Mouse (Mus musculus) spleen, adult 18-20 months (tissue): ENCODE data around the gene Rnh1.

Experiments used
- DNase-seq, 2 experiments: peaks; one replicate each; pipeline ENCODE4 v3.0.0; 2022; ENCODE audit warnings: mixed read lengths in 2 of 2

Rnh1 gene

DNA sequence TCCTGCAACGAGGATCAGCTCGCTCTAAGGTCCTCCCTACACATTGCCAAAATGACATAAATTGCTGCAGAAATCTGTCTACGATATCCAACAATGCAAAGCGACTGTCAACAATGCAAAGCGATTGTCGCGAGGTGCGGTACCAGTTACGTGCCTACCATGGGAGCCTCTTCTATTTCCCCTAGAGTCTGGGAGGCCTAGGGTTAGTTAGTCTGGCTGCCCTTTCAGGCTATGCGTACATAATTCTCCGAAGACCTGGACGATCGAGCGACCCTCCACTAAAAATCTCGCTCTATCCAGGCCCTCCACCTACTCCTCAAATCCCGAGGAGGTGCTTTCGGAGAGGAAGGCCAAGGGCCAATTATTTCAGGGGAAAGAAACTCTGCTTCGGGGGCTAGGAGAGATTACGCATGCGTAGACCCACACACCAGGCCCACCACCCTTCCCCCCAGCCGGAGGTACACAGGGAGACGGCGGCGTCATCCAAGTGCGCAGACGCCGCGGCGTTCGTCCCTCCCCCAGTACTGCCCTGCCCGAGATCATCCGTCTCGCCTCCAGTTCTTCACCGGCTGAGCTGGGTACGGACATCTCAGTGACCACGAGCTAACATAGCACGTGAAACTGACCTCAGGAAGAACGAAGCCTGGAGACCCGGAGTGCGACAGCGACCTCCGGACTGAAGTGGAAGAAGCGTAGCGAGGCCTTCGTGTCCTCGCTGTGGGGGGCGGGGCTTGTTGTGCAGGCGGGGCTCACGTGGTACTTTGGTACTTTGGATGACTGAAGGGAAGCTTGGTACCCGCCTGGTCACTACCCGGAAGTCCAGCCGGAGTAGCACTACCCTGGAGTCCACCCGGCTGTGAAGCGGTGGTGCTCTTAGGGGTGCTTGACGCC lies at the start of gene Rnh1:
Gene Rnh1, minus strand, starts transcription at position 742 of the 891 bp plus-strand sequence.
- peak; percentile 80 to 89 for DNase-seq

DNA sequence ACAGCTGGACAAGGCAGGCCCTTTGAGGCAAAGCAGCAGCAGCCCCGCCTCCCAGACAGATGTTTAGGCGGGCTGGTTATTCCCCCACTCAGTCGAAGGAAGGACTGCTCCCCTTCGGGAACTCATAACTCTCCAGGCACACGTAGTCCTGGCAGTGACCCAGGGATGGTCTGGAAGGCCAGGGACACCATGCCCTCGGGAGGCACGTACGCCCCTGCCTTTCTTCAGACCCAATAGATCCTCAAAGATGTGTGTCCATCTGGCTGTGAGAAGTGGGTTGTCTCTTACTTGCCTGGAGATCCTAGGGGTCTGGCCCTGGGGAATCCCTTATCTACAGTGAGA lies 49.4 kb upstream of the Rnh1 start:
- no peak for DNase-seq

DNA sequence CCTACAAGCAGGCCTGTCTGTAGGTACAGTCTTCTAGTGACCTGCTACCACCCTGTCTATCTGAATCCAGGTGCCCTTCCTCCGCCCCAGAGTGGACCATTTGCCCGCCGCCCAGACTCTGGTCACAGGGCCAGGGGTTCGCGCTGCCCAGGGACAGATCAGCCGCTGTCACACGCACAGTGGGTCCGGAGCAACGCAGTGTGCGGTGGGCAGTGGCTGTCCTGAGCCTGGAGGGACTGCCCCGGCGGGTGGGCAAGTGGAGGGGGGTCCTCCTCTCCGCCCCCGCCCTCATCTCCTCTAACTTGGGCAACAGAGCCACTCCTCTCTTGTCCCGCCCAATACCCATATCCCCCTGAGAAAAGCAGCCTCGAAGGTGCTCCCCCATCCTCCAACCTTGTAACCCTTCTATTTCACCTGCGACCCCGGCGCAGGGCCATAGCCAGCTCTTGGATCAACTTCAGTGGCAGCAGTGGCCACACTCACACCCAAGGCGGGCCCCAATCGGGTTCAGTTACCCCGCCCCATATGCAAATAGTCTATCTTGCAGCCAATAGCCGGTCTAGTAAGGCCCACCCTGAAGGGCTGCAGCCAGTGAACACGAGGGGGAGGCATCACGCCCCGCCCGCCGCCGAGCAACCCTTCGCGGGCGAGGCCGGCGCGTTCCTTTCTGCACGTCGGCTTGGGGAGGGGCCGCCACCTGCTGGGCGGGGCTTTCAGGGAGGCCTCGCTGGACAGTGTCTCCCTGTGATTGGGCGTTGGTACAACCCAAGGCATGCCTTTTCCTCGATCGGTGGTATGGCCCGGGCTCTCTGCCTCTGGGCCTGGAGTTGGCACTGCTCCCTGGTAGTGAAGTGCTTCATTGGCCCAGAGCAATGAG lies 48.8 kb upstream of the Rnh1 start:
- DNase-seq, result peak; percentile 84 to 85

DNA sequence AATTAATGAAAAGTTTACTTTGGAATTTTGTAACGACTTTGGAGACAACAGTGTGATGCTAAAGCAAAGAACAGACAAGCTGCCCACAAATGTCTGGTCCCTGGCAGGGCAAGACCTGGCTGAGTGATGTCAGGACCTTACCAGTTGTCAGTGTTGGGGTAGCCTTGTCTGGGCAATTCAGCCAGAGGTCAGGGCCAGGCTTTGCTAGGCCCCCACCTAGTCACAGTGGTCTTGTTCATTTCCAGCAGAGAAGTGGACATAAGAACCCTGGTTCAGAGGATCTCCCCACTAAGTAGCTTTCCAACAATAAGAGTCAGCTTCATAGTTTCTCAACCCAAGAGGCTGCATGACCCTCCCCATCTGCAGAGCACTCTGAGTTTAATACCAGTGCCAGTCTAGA lies 47.7 kb upstream of the Rnh1 start:
- DNase-seq, result no peak

DNA sequence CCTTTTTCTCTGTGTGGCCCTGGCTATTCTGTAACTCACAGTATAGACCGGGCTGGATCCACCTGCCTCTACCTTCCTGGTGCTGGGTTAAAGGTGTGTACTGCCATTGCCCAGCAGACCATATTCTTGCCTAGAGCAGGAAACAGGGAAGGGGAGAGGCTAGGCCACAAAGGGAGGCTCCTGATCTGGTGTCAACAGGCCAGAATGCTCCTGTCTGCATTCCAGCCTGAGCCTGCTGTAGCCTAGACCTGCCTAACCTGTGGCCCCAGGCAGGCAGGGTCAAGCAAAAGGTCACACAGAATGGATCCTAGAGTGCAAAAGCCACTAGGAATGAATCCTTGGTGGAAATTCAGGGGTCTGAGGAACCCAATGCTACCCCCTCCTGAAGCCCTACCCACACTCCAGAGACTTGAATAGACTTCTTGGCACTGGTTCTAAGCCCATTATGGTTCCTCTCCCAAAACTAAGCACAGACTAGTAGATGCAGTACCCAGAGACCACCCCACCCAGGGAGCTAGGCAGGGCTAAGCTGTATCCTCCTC lies 47.0 kb upstream of the Rnh1 start:
- DNase-seq, result no peak

DNA sequence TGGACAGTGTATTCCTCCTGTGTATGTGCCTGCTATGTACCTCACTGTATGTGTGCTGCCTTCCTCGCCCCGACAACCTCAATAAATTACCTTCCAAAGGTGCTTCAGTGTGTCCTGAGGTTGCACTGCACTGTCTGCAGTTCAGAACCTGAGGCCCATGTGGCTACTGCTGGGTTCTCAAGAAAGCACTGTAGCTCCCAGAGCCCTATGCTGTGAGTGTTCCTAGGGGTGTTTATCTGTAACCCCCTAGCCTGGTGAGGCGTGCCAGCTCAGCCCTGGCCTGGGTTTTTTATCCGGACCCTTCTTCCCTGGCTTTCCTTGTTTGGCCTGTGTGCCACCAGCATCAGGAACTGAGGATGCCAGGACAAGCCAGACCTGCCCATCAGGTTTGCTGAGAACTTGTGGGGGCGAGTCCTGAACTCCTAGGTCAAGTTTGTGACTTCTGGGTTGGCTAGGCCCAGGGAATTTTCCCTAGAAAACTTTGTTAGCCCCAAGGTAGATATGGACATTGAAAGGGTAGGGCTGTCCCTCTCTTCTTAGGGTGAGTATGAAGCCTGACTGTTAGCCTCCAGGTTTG lies 46.0 kb upstream of the Rnh1 start:
- DNase-seq, result no peak

DNA sequence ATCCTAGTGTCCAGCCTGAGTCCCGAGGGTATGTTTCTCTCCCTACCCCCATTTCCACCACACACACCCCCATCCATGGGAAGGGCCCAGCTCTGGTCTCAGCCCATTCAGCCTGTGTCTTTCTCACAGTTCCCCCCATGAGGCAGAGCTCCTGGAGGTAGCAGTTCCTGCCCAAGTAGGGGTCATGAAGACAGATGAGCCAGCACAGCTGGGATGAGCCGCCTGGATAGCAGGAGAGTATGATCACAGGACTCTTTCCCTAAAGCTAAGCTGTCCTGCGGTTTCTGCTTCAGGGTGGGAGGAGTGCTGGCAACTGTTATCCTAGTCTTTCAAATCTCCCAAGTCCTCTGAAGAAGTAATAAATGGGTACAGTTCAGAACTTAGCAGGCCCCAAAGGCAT lies 45.5 kb upstream of the Rnh1 start:
- no peak for DNase-seq

DNA sequence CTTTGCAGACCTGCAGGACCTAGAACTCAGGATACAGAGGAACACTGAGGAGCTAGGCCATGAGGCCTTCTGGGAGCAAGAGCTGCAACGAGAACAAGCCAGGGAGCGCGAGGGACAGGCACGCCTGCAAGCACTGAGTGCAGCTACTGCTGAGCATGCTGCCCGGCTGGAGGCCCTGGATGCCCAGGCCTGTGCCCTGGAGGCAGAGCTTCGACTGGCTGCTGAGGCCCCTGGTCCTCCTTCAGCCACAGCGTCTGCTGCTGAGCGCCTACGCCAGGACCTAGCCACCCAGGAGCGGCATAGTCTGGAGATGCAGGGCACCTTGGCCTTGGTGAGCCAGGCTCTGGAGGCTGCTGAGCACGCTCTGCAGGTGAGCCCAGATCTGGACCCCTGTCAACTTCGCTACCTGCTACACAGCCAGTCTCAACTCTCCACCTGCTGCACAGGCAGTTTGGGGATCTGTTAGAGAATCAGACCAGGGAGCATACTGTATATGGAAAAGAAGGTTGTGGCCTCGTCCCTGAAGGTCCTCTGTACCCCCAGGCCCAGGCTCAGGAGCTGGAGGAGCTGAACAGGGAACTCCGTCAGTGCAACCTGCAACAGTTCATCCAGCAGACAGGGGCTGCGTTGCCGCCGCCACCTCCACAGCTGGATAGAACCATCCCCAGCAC lies 44.8 kb upstream of the Rnh1 start:
- no peak for DNase-seq

DNA sequence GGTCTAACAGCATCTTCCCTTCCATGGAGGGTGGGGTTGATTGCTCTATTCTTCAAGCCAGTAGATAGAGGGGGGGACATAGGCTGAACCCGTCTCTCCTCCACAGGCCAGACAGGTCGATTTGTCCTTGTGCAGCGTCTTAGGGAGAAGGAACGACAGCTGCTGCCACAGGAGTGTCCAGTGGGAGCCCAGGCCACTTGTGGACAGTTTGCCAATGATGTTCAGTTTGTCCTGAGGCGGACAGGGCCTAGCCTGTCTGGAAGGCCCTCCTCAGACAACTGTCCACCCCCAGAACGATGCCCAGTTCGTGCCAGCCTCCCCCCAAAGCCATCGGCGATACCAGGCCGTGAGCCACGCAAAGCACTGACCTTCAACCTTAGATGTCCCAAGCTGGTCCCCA lies 44.2 kb upstream of the Rnh1 start:
- DNase-seq, result no peak

DNA sequence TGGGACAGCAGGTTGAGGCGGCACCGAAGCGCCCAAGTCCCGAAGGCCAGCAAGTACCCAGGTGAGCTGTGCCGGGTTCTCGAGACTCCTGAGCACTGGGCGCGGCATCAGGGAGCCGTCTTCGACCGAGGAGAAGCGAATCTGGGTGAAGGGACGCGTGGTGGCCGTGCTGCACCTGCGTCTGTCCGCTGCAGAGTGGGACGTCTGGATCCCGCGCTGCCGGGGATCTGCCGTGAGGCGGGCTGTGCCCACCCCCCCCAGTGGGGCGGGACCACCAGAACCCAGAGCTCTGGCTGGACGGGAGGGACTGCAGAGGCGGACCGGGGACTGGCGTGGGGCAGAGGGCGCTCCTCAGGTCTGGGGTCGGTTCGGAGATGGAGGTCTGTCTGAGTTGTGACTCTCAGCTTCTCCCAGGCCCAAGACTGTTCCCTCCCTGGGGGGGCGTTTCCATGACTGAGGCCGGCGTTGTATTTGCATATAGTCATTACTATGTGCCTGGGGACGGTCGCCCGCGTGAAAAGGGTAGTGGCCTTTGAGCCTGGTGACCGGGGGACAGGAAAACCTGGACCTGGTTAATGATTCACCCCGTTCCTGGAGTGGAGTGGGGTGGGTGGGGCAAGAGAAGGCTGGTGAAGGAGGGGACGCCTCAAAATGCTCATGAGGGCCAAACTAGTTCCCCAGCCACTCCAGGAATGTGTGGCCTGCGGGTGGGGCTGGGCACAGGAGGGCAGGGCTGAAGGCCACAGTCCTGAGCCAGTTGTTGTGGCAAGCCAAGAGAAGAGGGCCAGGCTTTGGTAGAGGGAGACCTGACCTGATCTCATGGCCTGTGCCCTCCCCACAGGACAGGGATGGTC lies 43.5 kb upstream of the Rnh1 start:
- no peak for DNase-seq

DNA sequence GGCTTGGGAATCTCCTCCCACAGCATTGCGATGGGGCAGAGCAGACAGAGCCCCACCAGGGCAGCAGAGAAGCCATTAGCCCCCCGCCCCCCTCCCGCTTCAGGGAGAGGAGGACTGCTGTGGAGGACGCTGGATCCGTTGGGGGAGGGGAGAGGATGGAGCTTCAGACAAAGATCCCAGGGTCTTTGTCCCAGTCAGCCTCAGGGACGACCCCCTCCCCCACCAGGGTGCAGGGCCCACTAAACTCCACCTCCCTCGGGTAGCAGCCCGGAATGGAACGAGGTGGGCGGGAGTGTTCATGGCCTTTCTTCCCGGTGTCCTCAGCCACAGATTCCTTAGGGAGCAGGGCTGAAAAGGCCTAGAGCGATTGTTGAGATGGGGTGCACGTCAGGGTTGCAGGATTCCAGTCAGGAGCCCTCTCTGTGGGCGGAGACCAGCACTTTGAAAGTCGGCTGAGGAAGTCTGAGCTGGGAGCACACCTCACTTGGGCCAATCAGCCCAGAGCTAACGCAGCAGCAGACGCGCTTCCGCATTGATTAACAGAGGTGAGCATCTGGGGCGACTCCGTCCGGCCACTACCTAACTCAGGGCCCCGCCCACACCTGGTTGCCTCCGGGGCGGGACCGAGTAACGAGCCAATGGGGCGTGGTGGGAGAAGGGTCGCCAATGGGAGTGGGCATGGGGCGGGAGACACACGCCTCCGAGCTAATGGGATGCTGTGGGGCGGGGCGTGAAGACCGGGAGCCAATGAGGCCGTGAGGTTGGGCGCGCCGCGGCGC lies 42.6 kb upstream of the Rnh1 start, which contains the start of gene Rassf7:
Gene Rassf7, plus strand, starts transcription at position 760 of the 779 bp plus-strand sequence.
- peak; percentile 95 to 97 for DNase-seq

DNA sequence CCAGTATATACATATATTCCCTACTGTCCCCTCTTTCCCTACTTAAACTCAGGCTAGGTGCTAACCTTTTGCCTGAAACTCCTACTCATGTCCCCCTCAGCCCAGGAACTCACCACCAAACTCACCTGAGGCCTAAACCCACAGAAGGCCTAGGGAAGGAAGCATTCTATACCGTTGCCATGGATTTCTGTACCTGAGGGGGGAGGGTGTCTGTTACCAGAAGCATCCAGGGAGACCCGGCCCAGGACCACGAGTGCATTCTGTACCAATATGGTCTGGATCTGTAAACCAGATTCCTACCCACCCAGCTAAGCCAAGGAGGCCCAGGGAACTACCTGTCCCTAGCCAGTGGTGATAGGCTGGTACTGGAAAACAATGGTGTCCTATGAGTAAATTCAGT lies 41.7 kb upstream of the Rnh1 start:
- DNase-seq, result no peak

DNA sequence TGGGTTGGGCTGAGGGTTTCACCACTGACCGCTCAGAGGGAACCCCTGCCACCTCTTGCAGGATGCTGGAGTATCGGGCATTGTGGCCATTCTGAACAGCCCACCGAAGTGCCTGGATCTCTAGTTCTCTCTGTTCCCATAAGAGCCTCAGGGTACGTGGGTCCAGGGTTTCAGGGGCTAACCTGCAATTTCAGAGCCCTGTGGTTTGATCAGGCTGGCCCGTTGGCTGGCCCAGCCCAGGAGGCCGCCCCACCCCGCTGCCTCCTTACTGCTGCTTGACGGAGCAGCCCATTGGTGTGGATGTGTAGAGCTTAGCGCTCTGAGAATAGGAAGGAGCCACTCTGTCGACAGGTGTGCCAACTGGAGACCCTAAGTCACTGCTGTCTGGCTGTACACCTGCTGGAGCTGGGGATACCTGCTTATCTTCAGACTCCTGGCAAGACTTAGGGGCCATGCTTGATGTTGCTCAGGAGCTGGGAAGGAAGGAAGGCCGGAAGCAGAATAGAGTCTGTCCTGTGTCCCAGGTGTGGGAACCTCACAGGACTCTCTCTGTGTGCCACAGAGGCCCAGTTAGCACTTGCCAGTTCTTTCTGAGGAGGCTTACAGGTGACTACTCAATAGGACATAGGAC lies 41.1 kb upstream of the Rnh1 start, which contains the start of gene Lmntd2:
Gene Lmntd2, minus strand, starts transcription at position 476 of the 631 bp plus-strand sequence.
- no peak for DNase-seq

DNA sequence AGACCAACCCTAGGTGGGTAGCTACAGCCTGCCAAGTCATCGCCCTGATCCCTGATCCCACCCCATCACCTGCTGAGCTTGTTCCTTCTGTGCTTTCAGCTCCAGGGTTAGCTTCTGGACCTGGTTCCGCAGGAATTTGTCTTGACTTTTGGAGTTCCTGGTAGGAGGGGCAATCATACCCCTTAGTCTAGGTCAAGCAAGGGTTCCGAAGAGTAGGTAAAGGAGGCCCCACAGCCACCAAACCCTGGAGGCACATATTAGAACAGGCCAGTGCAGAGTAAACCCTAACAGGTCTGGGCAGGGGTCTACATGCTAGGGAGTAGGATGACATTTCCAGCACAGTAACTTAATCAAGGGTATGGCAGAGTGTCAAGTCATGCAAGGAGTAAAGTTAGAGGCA lies 40.5 kb upstream of the Rnh1 start:
- no peak for DNase-seq

DNA sequence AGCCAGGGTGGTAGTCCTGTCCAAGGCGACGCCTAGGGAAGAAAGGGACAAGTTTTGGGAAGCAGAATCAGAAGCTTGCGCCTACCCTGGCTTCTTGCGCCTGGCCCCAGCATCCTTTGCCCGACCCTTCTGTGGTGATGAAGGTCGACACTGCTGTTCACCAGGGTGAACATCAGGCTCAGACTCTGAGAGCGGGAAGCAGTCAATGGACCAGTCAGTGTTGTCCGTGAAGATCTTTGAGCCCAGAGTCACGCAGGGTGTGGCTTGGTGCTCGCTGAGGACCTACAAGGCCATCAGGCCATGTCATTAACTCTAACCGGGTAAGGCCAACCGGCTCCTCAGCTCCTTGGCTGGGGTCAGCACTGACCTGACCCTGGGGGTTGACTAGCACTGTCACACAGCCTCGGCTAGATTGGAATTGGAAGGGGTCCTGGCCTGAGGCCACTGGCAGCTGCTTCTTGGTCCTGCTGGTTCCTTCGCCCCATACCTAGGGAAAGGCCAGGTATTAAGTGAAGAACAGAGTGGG lies 38.0 kb upstream of the Rnh1 start:
- DNase-seq, result no peak

DNA sequence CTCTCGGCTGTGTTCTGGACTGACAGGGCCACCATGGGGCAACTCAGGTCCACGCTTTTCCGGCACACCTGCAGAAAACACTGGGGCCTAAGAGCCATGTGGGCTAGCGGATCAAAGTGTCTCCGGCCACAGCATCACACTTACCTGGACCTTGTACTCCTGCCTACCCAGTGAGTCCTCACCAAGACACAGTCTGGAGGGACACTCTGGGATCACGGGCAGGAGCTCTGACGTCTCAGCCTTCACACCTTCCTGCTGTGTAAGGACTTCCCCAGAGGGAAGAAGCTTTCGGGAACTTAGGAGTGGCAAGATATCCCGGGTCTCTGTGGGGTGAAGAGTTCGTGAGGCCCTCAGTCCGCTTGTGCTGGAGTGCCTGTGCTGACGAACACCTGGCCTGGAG lies 37.5 kb upstream of the Rnh1 start:
- DNase-seq, result no peak

DNA sequence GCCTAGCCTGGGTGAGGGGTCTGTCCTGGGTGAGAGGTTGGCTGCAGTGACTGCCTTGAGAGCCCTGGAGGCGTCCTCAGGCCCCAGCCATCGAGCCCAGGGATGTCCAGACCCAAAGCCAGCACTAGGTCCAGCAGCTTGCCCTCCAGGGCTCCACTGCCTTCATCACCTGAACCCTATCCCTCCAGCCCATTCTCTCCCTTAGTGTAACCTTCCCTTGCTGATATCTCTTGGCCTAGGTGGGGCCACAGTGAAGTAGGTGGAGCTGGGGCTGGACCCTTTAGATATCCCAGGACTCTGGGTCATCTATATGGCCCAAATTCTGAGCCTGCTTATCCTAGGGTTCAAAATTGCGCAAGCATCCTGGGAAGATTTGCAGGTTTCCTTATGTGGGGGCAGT lies 36.9 kb upstream of the Rnh1 start:
- DNase-seq, result no peak

DNA sequence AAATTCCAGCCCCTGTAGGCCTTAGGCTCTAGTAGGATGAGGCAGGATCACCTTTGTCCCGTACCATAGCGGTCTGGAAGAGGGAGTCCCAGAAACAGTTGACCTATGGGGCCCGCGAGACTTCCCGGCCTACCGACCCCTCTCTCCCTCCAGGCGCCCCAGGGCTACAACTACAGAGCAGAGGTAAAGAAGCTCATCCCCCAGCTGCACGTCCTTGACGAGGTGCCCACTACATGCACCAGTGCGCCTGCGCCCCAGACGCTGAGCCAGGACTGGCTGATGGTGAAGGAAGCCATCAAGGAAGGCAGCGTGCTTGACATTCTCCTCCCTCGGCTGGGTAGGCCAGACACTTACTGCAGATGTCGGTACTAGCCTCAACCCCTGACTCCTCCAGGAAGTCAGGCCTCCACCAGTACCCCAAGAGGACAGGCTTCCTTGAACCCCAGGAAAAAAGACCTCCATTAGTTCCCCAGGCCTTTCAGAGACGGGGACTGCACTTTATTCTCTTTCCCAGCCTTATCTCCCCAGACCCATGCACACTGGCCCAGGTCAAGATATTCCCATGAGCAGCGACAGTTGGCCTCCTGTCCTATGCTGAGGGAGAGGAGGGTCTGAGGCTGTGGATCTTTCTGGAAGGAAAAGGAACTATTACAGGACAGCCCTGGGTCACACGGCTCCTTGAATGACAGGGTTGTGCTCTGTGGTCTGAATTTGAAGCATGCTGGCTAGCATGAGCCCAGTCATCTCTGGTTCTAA lies 33.7 kb upstream of the Rnh1 start:
- DNase-seq, result no peak

DNA sequence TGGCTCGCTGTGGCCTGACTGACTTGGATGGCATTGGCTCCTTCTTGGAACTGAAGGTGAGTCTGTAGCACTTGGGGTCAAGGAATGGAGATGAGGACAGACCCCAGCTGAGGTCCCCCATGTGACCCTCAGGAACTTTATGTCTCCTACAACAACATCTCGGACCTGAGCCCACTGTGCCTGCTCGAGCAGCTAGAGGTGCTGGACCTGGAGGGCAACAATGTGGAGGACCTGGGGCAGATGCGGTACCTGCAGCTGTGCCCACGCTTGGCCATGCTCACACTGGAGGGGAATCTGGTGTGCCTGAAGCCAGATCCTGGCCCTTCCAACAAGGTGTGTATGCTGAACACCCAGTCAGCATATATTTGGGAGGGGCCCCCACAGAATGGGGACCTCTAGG lies 32.8 kb upstream of the Rnh1 start:
- no peak for DNase-seq
